Mouse (Mus musculus) MEL (cell line): ENCODE measurements at regions not wholly inside any gene's neighbourhood (a gene's known extent, or its start where the extent isn't known, plus 50 kb on each side); places are given as distances from the start of the nearest gene placed in this dataset.

Experiments used
- DNase-seq: peaks from one replicate; pipeline ENCODE4 v3.0.0; 2011; ENCODE audit warnings: low read depth, low spot score
- H3K27ac ChIP-seq: 2 replicates; pipeline ENCODE4 v1.5.1; 2012; ENCODE audit warnings: low read depth, mild to moderate bottlenecking, control low read depth, low read length, moderate library complexity; ENCODE audit not compliant: control insufficient read depth
- H3K27me3 ChIP-seq, 2 experiments: fragments of 150-350 bp in 1 of 2; sonication (generic) in 1 of 2; 2 replicates each; pipeline ENCODE4 v1.6.1; 2012; ENCODE audit warnings: low read length in 2 of 2, mild to moderate bottlenecking in 2 of 2, improper control_type of control experiment in 1 of 2, moderate library complexity in 1 of 2; ENCODE audit not compliant: insufficient read depth in 2 of 2, control insufficient read depth in 1 of 2
- H3K36me3 ChIP-seq, 2 experiments: 2 replicates each; pipeline ENCODE4 v1.6.1; 2012 to 2014; ENCODE audit warnings: low read length in 2 of 2, improper control_type of control experiment in 1 of 2, inconsistent platforms in 1 of 2, mild to moderate bottlenecking in 1 of 2; ENCODE audit not compliant: insufficient read depth in 2 of 2, control insufficient read depth in 1 of 2
- H3K4me1 ChIP-seq, 2 experiments: fragments of 150-350 bp in 1 of 2; sonication (generic) in 1 of 2; 2 replicates each; pipeline ENCODE4 v1.6.1; 2012; ENCODE audit warnings: low read length in 2 of 2, improper control_type of control experiment in 1 of 2, mild to moderate bottlenecking in 1 of 2; ENCODE audit not compliant: insufficient read depth in 2 of 2, control insufficient read depth in 1 of 2
- H3K4me3 ChIP-seq, 2 experiments: fragments of 150-350 bp in 1 of 2; sonication (generic) in 1 of 2; 2 replicates each; pipeline ENCODE4 v1.5.1; 2012; ENCODE audit warnings: low read depth in 2 of 2, low read length in 2 of 2, mild to moderate bottlenecking in 2 of 2, moderate library complexity in 2 of 2, control low read depth in 1 of 2, improper control_type of control experiment in 1 of 2; ENCODE audit not compliant: control insufficient read depth in 1 of 2, insufficient read depth in 1 of 2
- H3K79me2 ChIP-seq: 2 replicates; pipeline ENCODE4 v1.6.1; 2012; ENCODE audit warnings: mild to moderate bottlenecking, low read length, moderate library complexity; ENCODE audit not compliant: control insufficient read depth, poor library complexity, insufficient read depth
- H3K9ac ChIP-seq: 2 replicates; pipeline ENCODE4 v1.6.1; 2012; ENCODE audit warnings: low read depth, mild to moderate bottlenecking, control low read depth, low read length, moderate library complexity; ENCODE audit not compliant: control insufficient read depth, poor library complexity, severe bottlenecking
- H3K9me3 ChIP-seq: fragments of 150-350 bp; sonication (generic); replicated peaks from 2 replicates; pipeline ENCODE4 v1.6.1; 2012; ENCODE audit warnings: mild to moderate bottlenecking, low read length, improper control_type of control experiment, moderate library complexity; ENCODE audit not compliant: insufficient read depth
- BHLHE40 ChIP-seq: IDR thresholded peaks from 2 replicates; pipeline ENCODE4 v1.6.1; 2012; ENCODE audit warnings: low read depth, mild to moderate bottlenecking, inconsistent platforms, low read length, improper control_type of control experiment, borderline replicate concordance
- CHD2 ChIP-seq: IDR thresholded peaks from 2 replicates; pipeline ENCODE4 v1.6.1; 2011; ENCODE audit warnings: low read length, improper control_type of control experiment
- CTCF ChIP-seq, 3 experiments: IDR thresholded peaks in 2 of 3; conservative IDR thresholded peaks in 1 of 3; 2 replicates each; pipeline ENCODE4 v1.5.1; 2011 to 2012; ENCODE audit warnings: low read length in 3 of 3, low read depth in 2 of 3, mild to moderate bottlenecking in 2 of 3, improper control_type of control experiment in 1 of 3, inconsistent platforms in 1 of 3, mixed read lengths in 1 of 3, moderate library complexity in 1 of 3; ENCODE audit not compliant: control insufficient read depth in 1 of 3, insufficient read depth in 1 of 3, poor library complexity in 1 of 3, severe bottlenecking in 1 of 3
- ELF1 ChIP-seq: IDR thresholded peaks from 2 replicates; pipeline ENCODE4 v1.6.1; 2014; ENCODE audit warnings: low read depth, mild to moderate bottlenecking, inconsistent platforms, low read length, improper control_type of control experiment, moderate library complexity
- ETS1 ChIP-seq: IDR thresholded peaks from 2 replicates; pipeline ENCODE4 v1.6.1; 2012; ENCODE audit warnings: low read depth, mild to moderate bottlenecking, inconsistent platforms, low read length, improper control_type of control experiment, moderate library complexity
- HCFC1 ChIP-seq: IDR thresholded peaks from 2 replicates; pipeline ENCODE4 v1.6.1; 2012; ENCODE audit warnings: low read depth, mild to moderate bottlenecking, inconsistent platforms, low read length, improper control_type of control experiment, moderate library complexity
- JUND ChIP-seq: IDR thresholded peaks from 2 replicates; pipeline ENCODE4 v1.6.1; 2011; ENCODE audit warnings: low read depth, mild to moderate bottlenecking, improper control_type of control experiment, low read length
- KAT2A ChIP-seq: conservative IDR thresholded peaks from 2 replicates; pipeline ENCODE4 v1.6.1; 2012; ENCODE audit warnings: low read depth, low read length, improper control_type of control experiment, inconsistent platforms
- MAFK ChIP-seq: IDR thresholded peaks from 2 replicates; pipeline ENCODE4 v1.6.1; 2011; ENCODE audit warnings: low read depth, mild to moderate bottlenecking, low read length, improper control_type of control experiment, borderline replicate concordance
- MAX ChIP-seq: IDR thresholded peaks from 2 replicates; pipeline ENCODE4 v1.6.1; 2011; ENCODE audit warnings: low read length, improper control_type of control experiment
- MEF2A ChIP-seq: IDR thresholded peaks from 2 replicates; pipeline ENCODE4 v1.6.1; 2014; ENCODE audit warnings: low read depth, mild to moderate bottlenecking, inconsistent platforms, low read length, improper control_type of control experiment; ENCODE audit not compliant: poor library complexity, insufficient replicate concordance, severe bottlenecking; ENCODE audit errors: extremely low read depth
- MXI1 ChIP-seq: IDR thresholded peaks from 2 replicates; pipeline ENCODE4 v1.6.1; 2011; ENCODE audit warnings: mild to moderate bottlenecking, low read depth, low read length, improper control_type of control experiment
- MYB ChIP-seq: IDR thresholded peaks from 2 replicates; pipeline ENCODE4 v1.6.1; 2011; ENCODE audit warnings: mild to moderate bottlenecking, low read depth, low read length, improper control_type of control experiment
- MYC ChIP-seq: IDR thresholded peaks from 2 replicates; pipeline ENCODE4 v1.6.1; 2011; ENCODE audit warnings: low read depth, mild to moderate bottlenecking, low read length, improper control_type of control experiment, moderate library complexity
- NELFE ChIP-seq: IDR thresholded peaks from 2 replicates; pipeline ENCODE4 v1.6.1; 2011; ENCODE audit warnings: low read depth, low read length, improper control_type of control experiment
- POLR2AphosphoS5 ChIP-seq: IDR thresholded peaks from 2 replicates; pipeline ENCODE4 v1.6.1; 2012; ENCODE audit warnings: low read depth, borderline replicate concordance, mild to moderate bottlenecking, inconsistent platforms, low read length, moderate library complexity, mixed read lengths
- RAD21 ChIP-seq: IDR thresholded peaks from 2 replicates; pipeline ENCODE4 v1.6.1; 2011; ENCODE audit warnings: mild to moderate bottlenecking, low read depth, low read length, improper control_type of control experiment
- RCOR1 ChIP-seq: IDR thresholded peaks from 2 replicates; pipeline ENCODE4 v1.6.1; 2012; ENCODE audit warnings: low read depth, mild to moderate bottlenecking, inconsistent platforms, low read length, improper control_type of control experiment
- TBP ChIP-seq: IDR thresholded peaks from 2 replicates; pipeline ENCODE4 v1.8.0; 2011; ENCODE audit warnings: low read depth, low read length, improper control_type of control experiment
- USF1 ChIP-seq: IDR thresholded peaks from 2 replicates; pipeline ENCODE4 v1.6.1; 2014; ENCODE audit warnings: low read depth, mild to moderate bottlenecking, inconsistent platforms, low read length, improper control_type of control experiment, moderate library complexity
- ZC3H11A ChIP-seq: IDR thresholded peaks from 2 replicates; pipeline ENCODE4 v1.6.1; 2012; ENCODE audit warnings: low read depth, mild to moderate bottlenecking, inconsistent platforms, low read length, improper control_type of control experiment
- ZKSCAN1 ChIP-seq: IDR thresholded peaks from 2 replicates; pipeline ENCODE4 v1.6.1; 2012; ENCODE audit warnings: low read depth, mild to moderate bottlenecking, inconsistent platforms, low read length, improper control_type of control experiment, moderate library complexity
- ZNF384 ChIP-seq: IDR thresholded peaks from 2 replicates; pipeline ENCODE4 v1.6.1; 2012; ENCODE audit warnings: low read depth, mild to moderate bottlenecking, inconsistent platforms, low read length, improper control_type of control experiment

DNA sequence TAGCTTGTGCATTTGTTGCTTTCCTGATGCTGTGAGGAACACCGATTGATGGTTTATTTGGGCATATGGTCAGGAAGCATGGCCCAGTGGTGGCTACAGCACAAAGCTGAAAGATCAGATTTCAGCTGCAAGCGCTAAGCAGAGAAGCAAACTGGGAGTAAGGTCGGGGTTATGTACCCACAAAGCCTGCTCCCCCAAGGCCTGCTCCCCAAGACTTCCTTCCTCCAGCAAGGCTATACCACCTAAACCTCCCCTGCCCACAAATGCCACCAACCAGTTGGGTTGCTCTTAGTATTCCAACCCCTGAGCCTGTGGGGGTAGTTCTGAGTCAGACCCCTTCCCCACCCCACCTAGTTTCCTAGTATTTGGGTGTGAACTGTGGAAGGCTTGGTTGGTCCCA, 270.5 kb downstream of the Cdh26 start:
- no peak overlapping the region for H3K27ac ChIP-seq
- H3K79me2 ChIP-seq = no peaks in the 10 kb centered on the region
- H3K27me3 ChIP-seq = no peaks in the 10 kb centered on the region
- DNase-seq = no peak
- no peak overlapping the region for H3K4me3 ChIP-seq
- H3K36me3 ChIP-seq = no peaks in the 10 kb centered on the region
- H3K9me3 ChIP-seq = no peaks in the 10 kb centered on the region
- no peak for TF ChIP-seq BHLHE40
- no peak for TF ChIP-seq CTCF (IDR thresholded peaks at IDR 0.05 in 2 of 3, conservative IDR thresholded peaks at IDR 0.05 in 1 of 3; ENCODE audit: control insufficient read depth in 1 of 3, insufficient read depth in 1 of 3, low read depth in 2 of 3, low read length in 3 of 3, poor library complexity in 1 of 3, severe bottlenecking in 1 of 3)
- no peak for TF ChIP-seq MEF2A
- no peaks in the 10 kb centered on the region for H3K4me1 ChIP-seq
- no peak overlapping the region for H3K9ac ChIP-seq

DNA sequence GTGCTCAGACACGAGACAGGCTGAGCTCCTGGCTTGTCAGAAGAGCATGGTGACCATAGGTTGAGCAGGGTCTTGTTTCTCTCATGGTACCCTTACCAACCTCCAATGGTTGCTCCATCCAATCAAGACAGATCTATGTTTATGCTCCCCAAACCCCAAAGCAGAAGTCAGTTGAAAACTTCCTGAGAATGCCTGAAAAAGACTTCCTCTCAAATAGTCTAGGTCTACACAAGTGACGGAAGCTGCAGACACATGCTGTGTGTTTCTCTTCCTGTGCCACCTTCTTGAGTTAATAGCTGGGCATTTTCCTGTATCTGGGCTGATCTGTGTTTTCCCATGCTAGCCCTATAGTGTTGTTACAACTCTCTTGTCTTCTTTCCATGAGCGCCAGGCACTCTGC, 274.2 kb downstream of the Cdh26 start:
- H3K4me3 ChIP-seq = no peak overlapping the region
- H3K27ac ChIP-seq = no peak overlapping the region
- H3K79me2 ChIP-seq = no peaks in the 10 kb centered on the region
- H3K4me1 ChIP-seq = no peaks in the 10 kb centered on the region
- H3K9ac ChIP-seq = no peak overlapping the region
- H3K27me3 ChIP-seq = no peaks in the 10 kb centered on the region
- no peak for DNase-seq
- TF ChIP-seq MAFK = no peak
- no peak for TF ChIP-seq USF1
- no peak for TF ChIP-seq ZNF384
- no peak for TF ChIP-seq TBP
- no peak for TF ChIP-seq MYC
- TF ChIP-seq HCFC1 = no peak
- TF ChIP-seq MYB = no peak
- TF ChIP-seq KAT2A = no peak
- TF ChIP-seq ELF1 = no peak
- TF ChIP-seq POLR2AphosphoS5 = no peak
- no peak for TF ChIP-seq NELFE
- no peak for TF ChIP-seq ZKSCAN1
- no peak for TF ChIP-seq MAX
- no peak for TF ChIP-seq CHD2
- TF ChIP-seq MXI1 = no peak
- no peak for TF ChIP-seq JUND
- no peak for TF ChIP-seq RAD21
- TF ChIP-seq RCOR1 = no peak
- no peak for TF ChIP-seq ETS1
- no peak for TF ChIP-seq ZC3H11A
- H3K36me3 ChIP-seq = no peaks in the 10 kb centered on the region
- H3K9me3 ChIP-seq = no peaks in the 10 kb centered on the region
